Mouse (Mus musculus) large intestine, adult 2 months (tissue): ENCODE measurements around the gene Rph3al. TPM values are rescaled to one million over a fixed set of nuclear protein-coding genes. Genes with fewer than 3 reads are reported as not detected.

Experiments used
- DNase-seq: peaks from one replicate; pipeline ENCODE4 v3.0.0-alpha.2; 2012; ENCODE audit warnings: low read depth, low spot score
- WGBS: fragments of 180-500 bp; shearing (Covaris S2); methylation state at CpG from one replicate; pipeline ENCODE4 v1.1.7; 2018; 5-methylcytosine and 5-hydroxymethylcytosine counted together
- polyA plus RNA-seq: library from polyadenylated mRNA; depleted of rRNA; stranded (reverse); fragments of >200 nt; gene quantifications from 2 replicates; pipeline ENCODE4 v1.2.3, GENCODE M21; 2012

The Rph3al gene
- polyA plus RNA-seq, 1 experiment, result 15.3 TPM

DNA sequence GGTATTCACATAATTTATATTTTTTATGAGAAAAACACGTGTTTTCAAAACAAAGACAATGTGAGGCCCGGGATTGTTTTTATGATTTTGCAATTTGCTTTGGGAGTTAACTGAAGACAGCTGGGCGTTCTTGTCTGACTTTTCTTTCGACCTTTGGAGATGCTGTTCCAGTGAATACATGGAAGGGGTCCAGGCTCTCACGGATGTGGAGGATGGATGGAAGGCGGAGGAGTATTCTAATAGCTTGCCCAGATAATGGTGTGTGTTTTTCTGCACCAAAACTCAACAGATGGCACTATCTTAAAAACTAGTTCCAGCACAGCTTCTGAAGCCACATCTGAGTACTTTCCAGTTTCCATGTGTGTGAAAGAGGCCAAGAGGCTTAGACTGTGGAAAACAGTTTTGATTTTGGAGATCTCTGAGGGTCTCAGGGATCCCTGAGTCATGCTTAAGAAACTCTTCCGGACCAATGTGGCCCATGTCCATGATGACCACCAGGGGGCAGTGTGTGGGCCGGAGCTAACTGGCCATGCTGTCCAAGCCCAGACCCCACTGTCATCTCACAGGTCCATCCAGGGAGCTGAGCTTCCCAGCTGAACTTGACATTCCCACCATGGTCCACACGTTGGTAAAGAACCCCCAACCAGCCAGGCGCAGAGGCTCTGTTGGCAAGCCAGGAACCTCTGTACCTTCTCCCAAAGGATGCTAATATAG is 25.1 kb downstream of the Rph3al start:
- no peak for DNase-seq
- WGBS, result 41% methylated on average over 10 of the region's 10 CpGs

DNA sequence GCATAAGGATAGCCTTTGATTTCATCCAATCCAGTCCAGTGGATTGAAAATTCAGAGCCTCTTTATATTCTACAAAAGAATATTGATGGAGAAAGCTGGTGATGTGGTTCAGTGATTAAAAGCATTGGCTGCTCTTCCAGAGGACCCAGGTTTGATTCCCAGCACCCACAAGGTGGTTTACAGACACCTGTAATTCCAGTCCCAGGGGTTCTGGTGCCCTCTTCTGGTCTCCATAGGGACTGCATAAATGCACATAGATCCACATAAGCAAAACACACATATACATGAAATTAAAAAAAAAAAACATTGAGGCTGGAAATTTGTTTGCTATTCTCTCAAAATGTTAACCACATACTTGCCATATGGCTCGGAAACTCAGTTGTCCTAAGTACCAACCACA is 26.3 kb downstream of the Rph3al start:
- no peak for DNase-seq
- 96% methylated on average over 1 of the region's 1 CpGs for WGBS

GRCm38 (mm10) chr11:75909702-75910429 is 28.4 kb downstream of the Rph3al start:
- DNase-seq, result no peak
- WGBS, result 86% methylated on average over 9 of the region's 9 CpGs

DNA sequence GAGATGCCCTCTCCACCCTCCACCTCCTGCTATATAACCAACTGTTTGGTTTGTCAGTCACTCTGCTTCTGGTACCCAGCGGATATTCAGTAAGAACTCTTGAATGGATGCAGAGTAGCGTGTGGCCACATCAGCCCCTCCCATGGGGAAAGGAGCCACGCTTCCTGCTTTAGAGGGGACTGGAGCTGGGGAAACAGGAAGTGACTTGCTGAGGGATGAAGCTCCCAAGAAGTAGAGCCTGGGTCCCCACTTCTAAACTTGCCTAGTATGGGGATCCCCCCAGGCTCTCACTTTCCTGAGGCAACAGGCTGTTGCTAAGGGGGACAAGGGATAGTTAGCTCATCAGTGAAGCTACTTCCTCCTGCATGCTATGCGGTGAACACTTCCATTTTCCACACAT is 30.8 kb downstream of the Rph3al start:
- 89% methylated on average over 4 of the region's 4 CpGs for WGBS
- no peak for DNase-seq

DNA sequence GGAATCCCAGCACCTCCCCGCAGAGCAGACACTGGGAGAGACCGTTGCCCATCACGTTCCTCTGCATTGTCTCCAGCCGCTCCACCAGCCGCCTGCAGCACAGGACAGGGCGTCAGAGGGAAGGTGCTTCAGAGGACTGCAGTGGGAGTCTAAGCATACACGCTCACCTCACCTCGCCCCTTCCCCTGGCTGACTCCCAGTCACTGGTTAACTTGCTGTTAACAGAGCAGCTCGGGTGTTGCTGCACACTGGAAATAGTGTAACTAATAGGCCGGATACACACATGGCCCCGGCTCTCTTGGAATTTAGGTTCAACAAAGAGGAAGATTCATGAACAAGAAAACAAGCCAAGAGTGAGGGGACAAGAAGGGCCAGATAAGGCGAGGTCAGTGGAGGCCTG is 31.7 kb downstream of the Rph3al start:
- DNase-seq, result no peak
- WGBS, result 85% methylated on average over 12 of the region's 12 CpGs

DNA sequence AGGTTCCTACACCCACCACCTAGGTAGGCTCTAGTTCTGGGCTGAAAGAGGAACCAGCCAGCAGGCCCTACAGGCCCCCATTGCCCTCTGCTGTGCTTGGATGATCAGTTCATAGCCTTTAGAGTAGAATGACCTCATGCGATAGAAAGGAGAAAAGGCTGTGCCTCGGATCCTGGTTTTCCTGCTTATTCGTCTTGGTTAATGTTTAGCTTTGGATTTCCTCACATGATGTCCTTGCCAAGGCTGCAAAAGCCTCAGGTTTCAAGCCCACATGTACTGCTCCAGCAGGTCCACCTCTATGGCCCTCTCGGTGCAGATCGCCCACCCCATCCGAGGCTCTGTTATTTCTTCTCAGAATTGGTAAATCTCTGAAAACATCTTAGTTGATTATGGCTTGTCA is 33.2 kb downstream of the Rph3al start:
- DNase-seq, result no peak
- 23% methylated on average over 6 of the region's 6 CpGs for WGBS

GRCm38 (mm10) chr11:75904501-75904900 is 33.7 kb downstream of the Rph3al start:
- 53% methylated on average over 5 of the region's 5 CpGs for WGBS
- DNase-seq, result no peak

DNA sequence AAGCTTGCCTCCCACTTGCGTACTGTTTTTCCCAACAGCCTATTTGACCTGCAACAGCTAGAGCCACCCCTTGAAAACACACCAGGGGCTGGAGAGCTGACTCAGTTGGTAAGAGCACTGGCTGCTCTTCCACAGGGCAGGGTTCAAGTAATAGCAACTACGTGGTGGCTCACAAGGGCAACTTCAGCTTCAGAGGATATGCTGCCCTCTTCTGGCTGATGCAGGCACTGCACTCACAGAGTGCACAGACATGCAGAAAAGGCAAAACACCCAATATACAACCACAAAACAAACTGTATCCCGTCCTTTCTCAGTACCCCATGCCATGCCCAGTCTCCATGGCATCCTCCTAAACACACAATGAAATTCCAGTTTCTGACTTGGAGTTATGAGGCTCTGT is 34.7 kb downstream of the Rph3al start:
- WGBS, result 87% methylated on average over 3 of the region's 3 CpGs
- no peak for DNase-seq

DNA sequence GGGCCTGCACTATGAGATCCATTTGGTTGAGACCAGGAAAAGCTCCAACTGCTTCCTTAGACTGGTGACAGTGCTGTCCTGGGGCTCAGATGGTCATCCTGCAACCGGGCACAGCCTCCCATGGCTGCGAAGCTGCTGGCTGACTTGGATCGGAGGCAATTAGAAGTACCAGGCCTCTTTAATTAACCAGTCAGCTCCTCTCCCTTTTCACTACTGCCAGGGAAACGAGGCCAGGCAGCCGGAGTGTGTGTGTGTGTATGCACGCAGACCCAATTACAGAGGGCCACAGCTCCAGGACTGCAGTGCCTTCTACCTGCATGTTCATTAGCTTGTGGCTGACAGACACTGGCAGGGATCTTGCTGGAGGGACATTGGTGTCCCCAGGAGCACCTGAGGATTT is 36.9 kb downstream of the Rph3al start:
- DNase-seq, result no peak
- 92% methylated on average over 6 of the region's 6 CpGs for WGBS

GRCm38 (mm10) chr11:75899676-75900075 is 38.6 kb downstream of the Rph3al start:
- 77% methylated on average over 9 of the region's 9 CpGs for WGBS

DNA sequence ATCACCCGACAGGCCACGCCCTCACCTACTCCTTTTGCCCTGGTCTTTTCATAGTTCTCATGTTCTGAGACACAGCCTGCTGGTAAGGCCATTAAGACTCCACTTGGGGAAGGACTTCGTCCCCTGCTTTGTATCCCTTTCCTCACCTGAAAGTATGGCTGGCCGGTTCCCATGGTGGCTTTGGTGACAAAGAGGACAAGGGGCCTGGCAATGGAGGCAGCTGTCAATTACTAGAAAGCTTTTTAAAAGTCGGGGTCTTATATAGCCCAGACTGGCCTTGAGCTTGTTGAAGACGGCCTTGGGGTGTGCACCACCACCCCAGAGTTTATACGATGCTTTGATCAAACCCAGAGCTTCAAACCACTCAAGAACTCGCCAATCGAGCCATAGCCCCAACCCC is 39.7 kb downstream of the Rph3al start:
- 85% methylated on average over 9 of the region's 9 CpGs for WGBS
- no peak for DNase-seq

More at GRCm38 (mm10) chr11:75899676-75900075, 38.6 kb downstream of the Rph3al start:
- DNase-seq, result no peak

- DNase-seq, result no peak
- WGBS, result 85% methylated on average over 12 of the region's 12 CpGs
Observed at GRCm38 (mm10) chr11:75894791-75895420, 43.3 kb downstream of the Rph3al start.

- no peak for DNase-seq
- 71% methylated on average over 2 of the region's 2 CpGs for WGBS
Observed at GRCm38 (mm10) chr11:75893956-75894355, 44.3 kb downstream of the Rph3al start.

DNA sequence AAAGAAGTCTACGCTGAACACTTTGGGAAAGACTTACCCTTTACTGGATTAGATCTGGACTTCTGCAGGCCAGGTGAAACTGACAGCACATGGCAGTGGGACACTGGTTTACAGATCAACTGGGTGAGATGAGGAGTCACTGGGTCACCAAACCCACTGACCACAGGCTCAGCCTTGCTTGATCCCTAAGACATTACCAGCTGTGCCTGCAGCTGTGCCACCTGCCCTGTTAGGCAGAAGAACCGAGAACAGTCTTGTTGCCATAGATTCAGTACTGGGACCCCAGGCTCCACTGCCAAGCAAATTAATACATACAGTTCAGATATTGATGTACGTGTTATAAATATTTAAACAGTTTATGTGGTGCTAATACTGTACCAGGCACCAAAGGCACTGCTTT is 50.9 kb downstream of the Rph3al start:
- no peak for DNase-seq

DNA sequence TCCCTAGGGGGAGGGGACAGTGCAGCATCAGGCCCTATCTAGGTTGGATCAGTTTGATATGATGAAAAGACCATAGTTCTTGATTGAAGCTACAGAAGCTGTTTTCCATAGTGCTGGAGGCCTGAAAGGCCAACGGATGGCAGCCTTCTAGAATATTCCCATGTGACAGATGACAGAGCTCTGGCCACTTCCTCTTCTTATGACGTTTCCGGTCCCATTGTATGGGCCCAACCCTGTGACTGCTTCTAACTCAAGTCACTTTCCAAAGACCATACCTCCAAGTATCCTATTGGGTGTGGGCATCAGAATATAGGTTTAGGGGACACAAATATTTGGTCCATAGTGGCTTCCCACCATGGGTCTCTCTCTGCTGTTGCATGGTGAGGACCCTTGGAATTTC is 57.0 kb downstream of the Rph3al start:
- DNase-seq, result no peak
- 83% methylated on average over 3 of the region's 3 CpGs for WGBS

More for the DNA sequence above, 50.9 kb downstream of the Rph3al start:
- 95% methylated on average over 3 of the region's 3 CpGs for WGBS

- DNase-seq, result no peak
- WGBS, result 69% methylated on average over 8 of the region's 8 CpGs
Observed at GRCm38 (mm10) chr11:75880064-75880463, 58.2 kb downstream of the Rph3al start.

DNA sequence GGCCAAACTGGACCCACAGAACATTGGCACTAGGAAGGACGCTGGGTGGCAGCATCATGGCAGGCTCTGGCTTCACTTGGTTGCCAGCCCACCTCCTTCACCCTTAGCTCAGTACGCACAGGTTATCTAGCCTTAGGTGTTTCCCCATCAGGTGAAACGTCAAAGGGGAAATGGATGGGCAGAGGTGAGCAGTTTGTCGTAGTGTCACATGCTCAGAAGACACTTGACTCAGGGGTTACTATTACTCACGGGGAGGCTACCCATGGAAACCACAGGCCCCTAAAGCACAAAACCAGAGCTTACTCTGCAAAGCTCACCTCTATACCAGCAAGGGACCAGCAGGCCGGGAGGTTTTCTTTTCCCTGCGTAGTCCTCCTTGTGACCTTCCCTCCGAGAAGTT is 59.8 kb downstream of the Rph3al start:
- 87% methylated on average over 8 of the region's 8 CpGs for WGBS
- no peak for DNase-seq

DNA sequence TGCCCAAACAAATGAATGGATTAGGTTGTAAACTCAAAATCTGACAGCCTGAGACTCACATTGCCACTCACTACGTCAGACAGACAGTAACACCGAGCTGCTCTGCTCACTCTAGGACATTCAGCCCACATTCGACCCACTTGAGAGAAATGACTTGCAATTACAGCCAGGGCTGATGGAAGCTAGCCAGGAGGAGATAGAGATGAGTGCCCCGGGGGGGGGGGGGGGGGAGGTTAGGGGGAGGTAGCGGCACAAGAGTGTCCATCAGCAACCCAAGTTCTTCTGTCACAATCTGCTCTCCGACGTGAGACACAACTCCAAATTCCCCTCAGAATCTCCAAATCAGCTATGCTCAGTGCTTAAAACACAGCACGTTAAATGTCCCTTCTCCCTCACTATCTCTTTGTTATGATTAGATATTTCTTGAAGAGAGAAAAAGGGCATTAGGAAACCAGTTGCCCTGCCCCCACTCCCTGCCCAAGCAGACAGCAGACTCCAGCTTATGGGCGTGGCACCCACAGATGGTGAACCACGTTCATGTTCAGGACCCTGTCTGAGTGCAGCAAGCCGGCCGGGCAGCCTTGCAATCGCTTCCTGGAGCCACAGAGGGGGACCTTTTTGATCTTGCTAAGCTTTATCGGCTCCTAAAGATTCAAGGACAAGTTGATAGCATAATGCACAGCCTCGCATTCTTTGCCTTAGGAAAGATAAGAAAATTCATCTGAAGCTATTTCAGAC is 62.0 kb downstream of the Rph3al start:
- whole genome bisulfite sequencing, result 55% methylated on average over 15 of the region's 15 CpGs
- DNase-seq, result no peak

GRCm38 (mm10) chr11:75871688-75872087 is 66.5 kb downstream of the Rph3al start:
- DNase-seq, result no peak
- 93% methylated on average over 1 of the region's 1 CpGs for WGBS

DNA sequence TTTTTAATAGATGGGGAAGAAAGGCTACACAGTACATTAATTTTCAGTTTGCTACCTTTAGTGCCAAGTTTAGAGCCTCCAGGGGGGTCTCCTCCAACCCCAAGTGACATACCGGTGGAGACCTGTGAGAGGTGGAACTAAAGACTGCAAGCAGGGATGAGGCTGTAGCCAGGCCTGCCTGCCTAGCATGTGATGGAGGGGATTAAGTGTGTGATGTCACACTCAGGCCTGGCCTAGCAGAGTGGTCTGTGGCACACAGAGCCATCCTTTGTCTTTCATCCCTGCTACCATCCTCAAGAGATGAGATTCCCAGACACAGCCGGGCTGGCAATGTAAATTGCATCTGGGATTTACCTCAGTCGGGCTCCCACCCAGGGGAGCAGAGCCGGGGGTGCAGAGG is 67.3 kb downstream of the Rph3al start:
- 86% methylated on average over 4 of the region's 4 CpGs for WGBS
- no peak for DNase-seq
